Mouse (Mus musculus) CD4-positive, CD25-positive, alpha-beta regulatory T cell, adult 2 months (primary cell): Measurements from ENCODE around the gene Olfr1509.
A peak's percentile ranks its signal among the peaks of the same experiment; 100 is the strongest.
"Not testable (repeated sequence)": the region's sequence is repeated elsewhere in the genome, so short reads cannot be mapped to it uniquely, and the experiment has no call there.

Source experiments
- DNase-seq: peaks from one replicate; pipeline ENCODE4 v3.0.0-alpha.2; 2012; ENCODE audit warnings: low read depth, low spot score

Gene Olfr1509

GRCm38 (mm10) chr14:52442690-52443089 lies at the start of gene Olfr1509:
Olfr1509 (plus strand) TSS chr14:52442990.
- no peak for DNase-seq

GRCm38 (mm10) chr14:52397279-52397678 lies 45.5 kb upstream of the Olfr1509 start, which contains the start of gene Olfr1511:
Olfr1511 (minus strand) TSS chr14:52397379.
- no peak for DNase-seq

GRCm38 (mm10) chr14:52410142-52410919 lies 32.5 kb upstream of the Olfr1509 start:
- DNase-seq, result not testable (repeated sequence)

GRCm38 (mm10) chr14:52414273-52414672 lies 28.5 kb upstream of the Olfr1509 start, which contains the start of gene Olfr1510:
Olfr1510 (minus strand) TSS chr14:52414373.
- no peak for DNase-seq

- DNase-seq, result peak; percentile 14
Measured at GRCm38 (mm10) chr14:52427686-52428085, 15.1 kb upstream of the Olfr1509 start.

GRCm38 (mm10) chr14:52451138-52451537 lies 8.3 kb downstream of the Olfr1509 start:
- DNase-seq, result peak; percentile 28

- DNase-seq, result no peak
Measured at GRCm38 (mm10) chr14:52461928-52462327, 19.1 kb downstream of the Olfr1509 start.

- DNase-seq, result no peak
Measured at GRCm38 (mm10) chr14:52465738-52466137, 22.9 kb downstream of the Olfr1509 start.

- no peak for DNase-seq
Measured at GRCm38 (mm10) chr14:52467395-52467794, 24.6 kb downstream of the Olfr1509 start, which contains the start of gene Olfr1508. Olfr1508 (minus strand) TSS chr14:52467495.

GRCm38 (mm10) chr14:52495516-52495915 lies 52.7 kb downstream of the Olfr1509 start, which contains the start of gene Olfr1507:
Olfr1507 (minus strand) TSS chr14:52495749.
- DNase-seq, result no peak
